Mouse (Mus musculus) E14TG2a.4 (cell line): ENCODE results near the gene Hagh.

ENCODE experiments used
- CTCF ChIP-seq: conservative IDR thresholded peaks from 2 replicates; pipeline ENCODE4 v1.5.1; 2014; ENCODE audit warnings: low read length
- NANOG ChIP-seq: IDR thresholded peaks from 2 replicates; pipeline ENCODE4 v1.6.1; 2014; ENCODE audit warnings: borderline replicate concordance, low read length, mixed read lengths

GRCm38 (mm10) chr17:24884391-24884790 is 44.4 kb downstream of the Hagh start:
- TF ChIP-seq CTCF (no peak), NANOG (no peak)
